Mouse (Mus musculus) bone marrow macrophage, adult 2 months (primary cell): ENCODE data around the gene Olfm2.

ENCODE experiments used
- CTCF ChIP-seq: IDR thresholded peaks from 2 replicates; pipeline ENCODE4 v1.5.1; 2012; ENCODE audit warnings: low read depth, mild to moderate bottlenecking, low read length, moderate library complexity
- POLR2A ChIP-seq: IDR thresholded peaks from 2 replicates; pipeline ENCODE4 v1.6.1; 2012; ENCODE audit warnings: mild to moderate bottlenecking, low read depth, low read length, borderline replicate concordance

GRCm38 (mm10) chr9:20731797-20732196 is 14.4 kb downstream of the Olfm2 start:
- no peak for TF ChIP-seq CTCF
- TF ChIP-seq POLR2A = no peak
